Mouse (Mus musculus): ENCODE data around the gene Wdr77. TPM values are rescaled to one million over a fixed set of nuclear protein-coding genes. Genes with fewer than 3 reads are reported as not detected.
"Not testable (repeated sequence)": the region's sequence is repeated elsewhere in the genome, so short reads cannot be mapped to it uniquely, and the experiment has no call there.

The Wdr77 gene
- total RNA-seq (2015) (58.5 and 68.7 TPM in 2 replicates), total RNA-seq (2017) (37.6 and 39.1 TPM in 2 replicates)

DNA sequence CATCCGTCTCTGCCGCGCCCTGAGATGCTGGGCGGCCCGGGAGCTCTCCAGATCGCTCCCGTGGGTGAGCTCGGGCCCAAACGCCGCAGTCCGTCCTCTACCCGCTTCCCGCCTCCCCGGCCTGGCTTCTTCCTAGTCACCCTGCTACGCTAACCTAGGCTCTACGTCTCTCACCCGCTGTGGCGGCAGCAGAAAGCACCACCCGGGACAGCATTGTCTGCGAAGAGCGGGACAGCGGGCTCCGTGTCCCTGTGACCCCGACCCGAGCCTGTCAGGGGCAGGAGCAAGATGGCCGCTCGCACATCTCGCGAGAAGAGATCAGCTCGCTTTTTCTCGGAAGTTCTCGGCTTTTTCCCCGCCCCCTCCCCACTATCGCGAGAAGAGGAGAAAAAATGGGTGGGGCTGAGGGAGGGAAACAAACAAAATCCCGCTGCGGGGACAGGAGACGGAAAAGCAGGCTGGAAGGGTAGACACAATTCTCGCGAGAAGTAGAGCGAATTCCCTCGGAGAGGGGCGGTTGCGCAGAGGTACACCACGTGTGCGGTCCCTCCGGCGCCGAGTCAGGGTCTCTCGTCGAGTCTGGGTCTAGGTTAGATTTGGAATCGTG is at the start of gene Wdr77:
Gene Wdr77 (plus strand): TSS at position 396 of the 607 bp plus-strand sequence.
- peak; percentile 89 for ATAC-seq (replicated peaks; ENCODE audit: poor library complexity)

- peak; percentile 74 for ATAC-seq (replicated peaks; ENCODE audit: poor library complexity)
These were observed 48.5 kb upstream of the Wdr77 start for GRCm38 (mm10) chr3:105910519-105911190.

DNA sequence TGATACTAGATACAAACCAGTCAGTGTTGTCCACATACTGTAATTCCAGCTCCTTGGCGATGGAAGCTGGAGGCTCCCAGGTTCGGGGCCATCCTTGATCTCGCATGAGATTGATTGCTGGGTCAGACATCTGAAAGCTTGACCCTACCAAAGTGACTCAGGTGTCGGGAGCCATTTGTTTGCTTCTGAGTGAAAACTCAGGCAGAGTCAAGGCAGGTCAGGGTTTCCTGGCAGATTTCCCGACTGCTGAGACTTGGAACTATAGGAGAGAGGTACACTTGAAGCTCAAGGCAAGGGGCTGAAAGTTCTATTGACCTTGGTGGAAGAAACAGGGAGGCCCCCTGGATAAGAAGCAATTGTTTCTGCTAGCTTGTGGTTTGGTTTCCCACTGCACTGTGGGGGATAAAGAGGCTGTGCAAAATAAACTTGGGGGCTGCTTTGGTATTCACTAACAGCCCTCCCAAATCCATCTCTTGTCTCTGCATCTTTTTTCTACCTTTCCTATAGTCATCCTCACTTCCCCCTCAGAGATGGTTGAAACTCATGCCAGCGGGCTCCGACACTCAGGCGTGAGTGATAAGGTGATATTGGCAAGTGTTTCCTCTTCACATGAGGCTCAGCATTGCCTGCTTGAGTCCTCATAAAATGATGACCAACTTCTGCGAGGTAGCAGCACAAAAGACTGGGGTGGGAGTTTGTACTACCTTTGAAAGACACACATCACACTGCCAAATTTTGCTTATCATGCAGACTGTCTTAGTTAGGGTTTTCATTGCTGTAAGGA is 46.9 kb upstream of the Wdr77 start:
- no peak for ATAC-seq (replicated peaks; ENCODE audit: poor library complexity)

DNA sequence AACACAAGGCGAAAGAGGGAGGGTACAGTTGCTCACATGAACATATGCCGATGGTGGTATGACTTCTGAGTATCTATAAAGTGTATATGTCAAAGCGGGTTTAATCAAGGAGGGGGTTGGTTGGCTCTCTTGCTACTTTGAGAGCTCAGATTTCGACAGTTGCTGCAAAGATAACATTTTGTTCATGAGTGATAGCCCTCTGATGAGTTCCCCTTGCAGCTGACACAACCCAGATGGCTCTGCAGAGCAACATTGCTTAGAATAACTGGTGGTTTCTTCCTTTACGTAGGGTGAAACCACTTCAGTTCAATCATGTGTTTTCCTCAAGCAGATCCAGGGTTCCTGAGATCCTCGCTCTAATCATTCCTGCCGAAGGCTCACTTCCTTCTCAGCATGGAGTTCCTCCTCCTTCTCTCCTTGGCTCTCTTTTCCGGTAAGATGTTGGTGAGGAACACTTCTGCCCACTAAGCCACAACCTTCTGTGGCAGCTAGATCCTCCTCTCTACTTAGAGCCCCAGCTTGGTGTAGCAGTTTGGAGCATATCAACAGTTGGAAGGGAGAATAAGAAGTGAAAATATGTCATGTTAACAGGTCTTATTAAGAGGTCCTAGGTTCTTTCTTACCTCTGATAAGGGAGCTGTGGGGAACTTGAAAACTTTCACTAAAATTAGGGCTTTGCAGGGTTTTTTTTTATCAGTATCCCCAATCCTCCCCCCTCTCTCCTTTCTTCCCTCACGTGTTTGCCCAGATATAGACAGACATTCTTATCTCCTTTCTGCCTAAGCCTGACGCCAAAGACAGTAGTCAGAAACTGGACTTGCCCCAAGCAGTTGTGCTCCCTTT is 45.1 kb upstream of the Wdr77 start:
- ATAC-seq (replicated peaks; ENCODE audit: poor library complexity): peak; percentile 46

- no peak for ATAC-seq (replicated peaks; ENCODE audit: poor library complexity)
These were observed 43.9 kb upstream of the Wdr77 start for GRCm38 (mm10) chr3:105915281-105915680.

GRCm38 (mm10) chr3:105916455-105916854 is 42.7 kb upstream of the Wdr77 start:
- ATAC-seq (replicated peaks; ENCODE audit: poor library complexity): not testable (repeated sequence)

DNA sequence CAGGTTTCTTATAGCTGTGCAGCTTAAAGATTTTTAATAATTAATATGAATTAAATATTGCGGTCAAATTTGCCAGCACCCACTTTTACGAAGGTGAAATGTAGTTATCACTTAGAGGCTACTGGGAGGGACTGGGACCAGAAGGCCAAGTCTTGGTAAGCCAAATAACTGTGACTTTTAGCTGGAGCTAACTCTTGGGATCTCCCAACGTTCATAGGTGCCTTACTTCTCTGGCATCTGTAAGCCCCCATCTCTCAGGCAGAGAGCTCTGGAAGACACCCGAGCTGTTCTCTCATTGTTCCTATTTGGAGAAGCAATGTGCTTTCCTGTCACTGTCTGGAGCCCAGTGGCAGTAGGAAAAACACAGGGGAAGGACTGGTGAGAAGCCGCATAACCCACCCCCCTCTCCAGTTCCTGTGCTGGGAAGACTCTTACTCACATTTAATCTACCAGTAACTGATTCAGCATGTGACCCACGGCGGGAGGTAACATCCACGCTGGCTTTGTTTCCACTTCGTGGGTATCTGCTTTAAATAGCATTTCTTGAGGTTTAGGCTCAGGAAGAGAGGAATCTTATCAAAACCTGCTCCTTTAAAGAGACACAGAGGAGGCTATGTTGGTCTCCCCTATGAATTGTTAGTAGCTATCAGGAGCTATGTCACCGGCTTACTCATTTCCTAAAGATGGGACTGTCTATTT is 41.4 kb upstream of the Wdr77 start:
- ATAC-seq (replicated peaks; ENCODE audit: poor library complexity): 0 out of 2 replicates have a peak, but pooled peaks have one; percentile 8

DNA sequence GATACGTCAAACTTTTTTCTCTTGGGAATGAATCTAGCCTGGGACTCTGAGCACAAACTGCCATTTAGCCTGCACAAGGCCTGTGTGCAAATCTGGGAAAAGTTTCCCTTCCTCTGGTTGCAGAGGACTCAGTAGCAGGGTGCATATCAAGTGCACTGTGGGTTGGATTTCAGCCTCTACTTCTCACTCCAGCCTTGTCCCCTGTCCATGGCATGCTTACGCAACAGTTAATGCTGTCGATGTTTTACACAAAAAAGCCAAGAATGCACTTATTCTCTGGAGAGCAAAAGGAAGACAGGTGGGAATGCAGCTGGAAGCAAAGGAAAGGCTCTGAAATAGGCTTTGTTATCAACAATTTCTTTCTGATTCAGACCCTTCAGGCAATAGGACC is 40.8 kb upstream of the Wdr77 start:
- no peak for ATAC-seq (replicated peaks; ENCODE audit: poor library complexity)

GRCm38 (mm10) chr3:105920743-105921142 is 38.4 kb upstream of the Wdr77 start:
- ATAC-seq (replicated peaks; ENCODE audit: poor library complexity): not testable (repeated sequence)

- ATAC-seq (replicated peaks; ENCODE audit: poor library complexity): peak; percentile 26; the same call in 1 of the 2 replicates
These were observed 37.2 kb upstream of the Wdr77 start for GRCm38 (mm10) chr3:105921959-105922358.

- no peak for ATAC-seq (replicated peaks; ENCODE audit: poor library complexity)
These were observed 34.6 kb upstream of the Wdr77 start for GRCm38 (mm10) chr3:105924616-105925015.

DNA sequence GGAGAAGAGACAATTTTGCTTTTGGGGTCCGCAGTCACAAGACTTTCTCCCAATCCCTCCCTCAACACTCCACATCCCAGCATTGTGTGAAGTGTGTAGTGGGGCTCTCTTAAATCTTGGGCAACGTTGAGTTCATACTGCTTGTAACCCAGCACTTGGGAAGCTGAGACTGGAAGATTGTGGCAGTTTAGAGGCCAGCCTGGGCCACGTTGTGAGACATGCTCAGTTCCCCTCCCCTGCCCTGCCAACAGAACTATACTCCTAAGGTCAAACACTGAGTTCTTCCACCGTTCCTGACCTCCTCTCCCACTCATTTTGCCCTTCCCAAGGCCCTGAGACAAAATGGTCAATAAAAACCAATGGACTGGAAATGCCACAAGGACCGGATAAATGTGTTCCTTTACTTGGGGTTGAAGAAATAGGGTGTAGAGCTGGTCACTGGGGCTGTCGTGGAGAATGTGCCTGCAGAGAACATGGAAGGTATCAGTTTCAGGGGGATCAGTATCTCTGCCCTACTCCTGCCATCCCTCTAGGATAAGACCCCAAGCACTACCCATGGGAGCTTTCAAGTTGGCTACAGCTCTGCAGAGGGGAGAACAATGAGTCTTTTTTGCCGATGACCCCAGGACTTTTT is 31.5 kb upstream of the Wdr77 start:
- no peak for ATAC-seq (replicated peaks; ENCODE audit: poor library complexity)

- peak; percentile 27 for ATAC-seq (replicated peaks; ENCODE audit: poor library complexity)
These were observed 31.0 kb upstream of the Wdr77 start for GRCm38 (mm10) chr3:105928195-105928569.

GRCm38 (mm10) chr3:105928781-105929180 is 30.4 kb upstream of the Wdr77 start:
- ATAC-seq (replicated peaks; ENCODE audit: poor library complexity): no peak

DNA sequence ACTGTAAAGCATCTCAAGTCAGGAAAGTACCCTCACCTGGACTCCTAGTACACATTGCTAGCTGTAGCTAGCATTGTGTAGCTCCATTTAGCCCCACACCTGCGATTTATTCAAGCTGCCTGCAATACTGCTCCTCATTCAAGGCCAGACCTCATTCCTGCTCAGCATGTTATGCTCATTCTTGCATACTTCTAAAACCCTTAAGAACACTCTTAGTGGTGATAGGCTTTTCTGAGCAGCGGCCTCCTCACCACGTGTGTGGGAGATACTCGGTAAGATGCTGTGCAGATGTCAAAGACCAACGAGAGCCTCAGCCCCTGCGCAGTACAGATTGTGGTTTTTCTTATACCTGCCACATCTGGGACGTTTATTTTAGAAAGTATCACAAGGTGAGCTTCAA is 29.3 kb upstream of the Wdr77 start:
- no peak for ATAC-seq (replicated peaks; ENCODE audit: poor library complexity)

DNA sequence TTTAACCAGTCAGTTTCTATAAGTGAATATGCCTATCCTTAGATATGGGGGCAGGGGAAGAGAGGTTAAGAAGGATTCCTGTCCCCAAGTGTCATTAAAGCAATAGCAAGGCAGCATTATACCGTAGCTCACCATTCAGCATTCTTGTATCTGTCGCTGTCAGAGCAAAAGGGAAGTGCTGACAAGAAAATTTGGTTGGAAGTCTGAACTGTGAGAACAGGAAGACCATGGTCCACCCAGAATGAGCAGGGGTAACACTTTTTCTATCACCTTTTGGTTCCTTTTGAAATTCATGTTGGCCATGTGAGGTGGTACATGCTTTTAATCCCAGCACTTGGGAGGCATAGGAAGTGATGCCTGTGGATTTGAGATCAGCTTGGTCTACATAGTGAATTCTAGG is 28.1 kb upstream of the Wdr77 start:
- ATAC-seq (replicated peaks; ENCODE audit: poor library complexity): no peak

- peak; percentile 81 for ATAC-seq (replicated peaks; ENCODE audit: poor library complexity)
These were observed 26.7 kb upstream of the Wdr77 start, which contains the start of gene I830077J02Rik for GRCm38 (mm10) chr3:105932240-105933071. Gene I830077J02Rik, minus strand, starts transcription at chr3:105932664.

DNA sequence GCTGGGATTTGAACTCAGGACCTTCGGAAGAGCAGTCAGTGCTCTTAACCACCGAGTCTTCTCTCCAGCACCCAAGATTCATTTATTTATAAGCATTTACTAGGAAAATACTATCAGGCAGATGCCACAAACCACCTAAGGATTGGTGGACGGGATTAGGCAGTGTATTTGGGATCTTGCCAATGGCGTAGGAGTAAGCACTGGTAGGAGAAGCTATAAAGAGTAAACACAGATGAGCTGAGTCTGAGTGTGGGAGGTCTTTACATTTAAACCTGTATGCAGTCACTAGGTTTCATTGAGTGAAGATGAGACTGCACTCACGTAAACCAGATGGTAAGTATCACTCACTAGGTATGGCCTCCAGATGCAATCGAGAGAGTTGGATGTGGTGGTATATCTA is 25.2 kb upstream of the Wdr77 start:
- ATAC-seq (replicated peaks; ENCODE audit: poor library complexity): no peak

DNA sequence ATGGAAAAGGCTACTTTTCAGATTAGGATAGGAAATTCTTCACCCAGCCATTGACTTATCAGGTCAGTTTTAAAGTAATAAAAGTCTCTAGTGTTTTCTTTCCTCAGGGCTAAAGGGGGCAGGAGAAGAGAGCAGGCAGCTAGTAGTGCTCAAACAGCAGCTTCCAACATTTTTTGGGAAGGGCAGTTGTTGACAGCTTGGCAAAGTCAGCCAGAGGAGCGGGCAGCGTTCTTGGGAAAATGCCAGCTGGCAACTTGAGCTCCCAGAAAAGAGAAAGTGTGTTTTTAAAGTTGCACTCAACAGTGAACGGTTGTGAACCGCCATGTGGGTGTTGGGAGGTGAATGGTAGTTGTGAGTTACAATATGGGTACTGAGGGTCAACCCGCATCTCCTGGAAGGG is 24.1 kb upstream of the Wdr77 start:
- ATAC-seq (replicated peaks; ENCODE audit: poor library complexity): no peak
